Mouse (Mus musculus): ENCODE data around the gene Mcoln3. TPM values are rescaled to one million over a fixed set of nuclear protein-coding genes. Genes with fewer than 3 reads are reported as not detected.

The Mcoln3 gene
- 1 to 10 TPM; 5.8 to 7.1 TPM for total RNA-seq (2023)

GRCm38 (mm10) chr3:146117258-146117996 lies at the start of gene Mcoln3:
TSS of gene Mcoln3 (plus strand) at chr3:146117450.

GRCm38 (mm10) chr3:146107921-146108571 lies 9.2 kb upstream of the Mcoln3 start, which contains the start of gene Wdr63:
TSS of gene Wdr63 (minus strand) at chr3:146108130.

GRCm38 (mm10) chr3:146149156-146150057 lies 32.2 kb downstream of the Mcoln3 start, which contains the start of gene Mcoln2:
TSS of gene Mcoln2 (plus strand) at chr3:146149833.

Other genes with a start within 250 kb of the Mcoln3 start
- gene Bcl10, start 194.6 kb upstream of the Mcoln3 start, total RNA-seq (2023), result 10 to 100 TPM; 87.8 to 96.7 TPM
- gene 2410004B18Rik, start 179.4 kb upstream of the Mcoln3 start, total RNA-seq (2023), result 10 to 100 TPM; 44.8 to 46.8 TPM
- gene Syde2, start 129.6 kb upstream of the Mcoln3 start, total RNA-seq (2023), result not detected
- not detected for gene Wdr63, start 9.3 kb upstream of the Mcoln3 start, total RNA-seq (2023)
- gene Mcoln2, start 32.4 kb downstream of the Mcoln3 start, total RNA-seq (2023), result 10 to 100 TPM; 41.0 to 44.1 TPM
- not detected for gene Lpar3, start 103.5 kb downstream of the Mcoln3 start, total RNA-seq (2023)

Data from B cell, adult 67 days (primary cell).